Mouse (Mus musculus): Measurements from ENCODE around the gene Rbfox1. TPM values are rescaled to one million over a fixed set of nuclear protein-coding genes. Genes with fewer than 3 reads are reported as not detected.

Rbfox1 gene
- total and polyA plus RNA-seq, 3 experiments, result not detected

GRCm38 (mm10) chr16:5997651-5998050, 112.5 kb downstream of the Rbfox1 start:
- no peak overlapping the region for H3K4me3 ChIP-seq (ENCODE audit: control insufficient read depth in 1 of 2, insufficient read depth in 1 of 2, low read depth in 2 of 2, low read length in 2 of 2)
- no peaks in the 10 kb centered on the region for H3K4me1 ChIP-seq (ENCODE audit: control insufficient read depth in 1 of 2, insufficient read depth in 2 of 2, low read length in 2 of 2)
- no peak for TF ChIP-seq KAT2A (conservative IDR thresholded peaks at IDR 0.05; ENCODE audit: low read depth, low read length)
- no peak for TF ChIP-seq RCOR1 (IDR thresholded peaks at IDR 0.05; ENCODE audit: low read depth, low read length)
- no peak for TF ChIP-seq ETS1 (IDR thresholded peaks at IDR 0.05; ENCODE audit: low read depth, low read length)
- no peak for TF ChIP-seq MYC (IDR thresholded peaks at IDR 0.05; ENCODE audit: low read depth, low read length)
- TF ChIP-seq TBP (IDR thresholded peaks at IDR 0.05; ENCODE audit: low read depth, low read length), result no peak
- no peak for TF ChIP-seq ZC3H11A (IDR thresholded peaks at IDR 0.05; ENCODE audit: low read depth, low read length)
- no peak for TF ChIP-seq MYB (IDR thresholded peaks at IDR 0.05; ENCODE audit: low read depth, low read length)
- TF ChIP-seq USF2 (IDR thresholded peaks at IDR 0.05; ENCODE audit: borderline replicate concordance in 1 of 2, insufficient read depth in 1 of 2, low read depth in 1 of 2, low read length in 2 of 2), result no peak
- no peak for TF ChIP-seq GABPA (IDR thresholded peaks at IDR 0.05; ENCODE audit: low read depth, low read length)
- TF ChIP-seq ZNF384 (IDR thresholded peaks at IDR 0.05; ENCODE audit: low read depth, low read length), result no peak
- TF ChIP-seq GATA1 (IDR thresholded peaks at IDR 0.05; ENCODE audit: low read depth, low read length), result no peak
- TF ChIP-seq POLR2AphosphoS5 (IDR thresholded peaks at IDR 0.05; ENCODE audit: borderline replicate concordance, low read depth, low read length), result no peak
- TF ChIP-seq EP300 (IDR thresholded peaks at IDR 0.05; ENCODE audit: low read depth in 1 of 2, low read length in 2 of 2), result no peak
- no peak for TF ChIP-seq MEF2A (IDR thresholded peaks at IDR 0.05; ENCODE audit: extremely low read depth, insufficient replicate concordance, low read depth, low read length, poor library complexity, severe bottlenecking)
- no peak for TF ChIP-seq ELF1 (IDR thresholded peaks at IDR 0.05; ENCODE audit: low read depth, low read length)
- TF ChIP-seq SMC3 (IDR thresholded peaks at IDR 0.05; ENCODE audit: low read depth, low read length), result no peak
- TF ChIP-seq HCFC1 (IDR thresholded peaks at IDR 0.05; ENCODE audit: low read depth, low read length), result no peak
- TF ChIP-seq MAZ (IDR thresholded peaks at IDR 0.05; ENCODE audit: low read depth, low read length), result no peak
- TF ChIP-seq CTCF (IDR thresholded peaks at IDR 0.05 in 2 of 3, conservative IDR thresholded peaks at IDR 0.05 in 1 of 3; ENCODE audit: control insufficient read depth in 1 of 3, insufficient read depth in 1 of 3, low read depth in 2 of 3, low read length in 3 of 3, poor library complexity in 1 of 3, severe bottlenecking in 1 of 3), result no peak
- no peak for TF ChIP-seq UBTF (IDR thresholded peaks at IDR 0.05; ENCODE audit: borderline replicate concordance, insufficient read depth, low read depth, low read length)
- H3K27me3 ChIP-seq (ENCODE audit: control insufficient read depth in 1 of 2, insufficient read depth in 2 of 2, low read length in 2 of 2), result no peaks in the 10 kb centered on the region
- H3K9me3 ChIP-seq (replicated peaks; ENCODE audit: insufficient read depth, low read length), result no peaks in the 10 kb centered on the region
- no peak for DNase-seq (ENCODE audit: low read depth, low spot score)
- H3K9ac ChIP-seq (ENCODE audit: control insufficient read depth, low read depth, low read length, poor library complexity, severe bottlenecking), result no peak overlapping the region
- no peak overlapping the region for H3K27ac ChIP-seq (ENCODE audit: control insufficient read depth, low read depth, low read length)
- H3K79me2 ChIP-seq (ENCODE audit: control insufficient read depth, insufficient read depth, low read length, poor library complexity), result no peaks in the 10 kb centered on the region
- H3K36me3 ChIP-seq (ENCODE audit: control insufficient read depth in 1 of 2, insufficient read depth in 2 of 2, low read length in 2 of 2), result no peaks in the 10 kb centered on the region

DNA sequence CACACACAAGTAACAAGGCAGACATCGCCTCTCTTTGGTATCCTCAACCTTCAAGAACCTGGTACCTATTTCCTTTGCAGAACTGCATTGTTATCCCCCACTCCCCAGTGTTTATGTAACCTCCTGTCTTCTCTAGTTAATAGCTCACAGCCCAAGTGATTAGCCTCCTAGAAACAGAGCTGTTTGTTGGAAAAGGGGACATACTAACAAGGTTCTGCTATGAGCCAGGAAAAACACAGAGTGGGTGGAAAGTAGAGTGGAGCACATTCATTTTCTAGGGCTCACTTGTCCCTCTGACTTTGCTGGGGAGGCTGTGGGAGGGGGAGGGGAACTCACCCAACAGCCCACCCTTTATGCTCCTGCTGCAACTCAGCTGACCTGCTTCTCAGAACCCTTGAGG, 114.9 kb downstream of the Rbfox1 start:
- TF ChIP-seq MXI1 (IDR thresholded peaks at IDR 0.05; ENCODE audit: low read depth, low read length), result no peak
- TF ChIP-seq SMC3 (IDR thresholded peaks at IDR 0.05; ENCODE audit: low read depth, low read length), result no peak
- no peak for TF ChIP-seq NELFE (IDR thresholded peaks at IDR 0.05; ENCODE audit: low read depth, low read length)
- TF ChIP-seq ETS1 (IDR thresholded peaks at IDR 0.05; ENCODE audit: low read depth, low read length), result no peak
- no peak for TF ChIP-seq CTCF (IDR thresholded peaks at IDR 0.05 in 2 of 3, conservative IDR thresholded peaks at IDR 0.05 in 1 of 3; ENCODE audit: control insufficient read depth in 1 of 3, insufficient read depth in 1 of 3, low read depth in 2 of 3, low read length in 3 of 3, poor library complexity in 1 of 3, severe bottlenecking in 1 of 3)
- TF ChIP-seq POLR2AphosphoS2 (IDR thresholded peaks at IDR 0.05; ENCODE audit: low read length), result no peak
- no peak for TF ChIP-seq USF2 (IDR thresholded peaks at IDR 0.05; ENCODE audit: borderline replicate concordance in 1 of 2, insufficient read depth in 1 of 2, low read depth in 1 of 2, low read length in 2 of 2)
- TF ChIP-seq GABPA (IDR thresholded peaks at IDR 0.05; ENCODE audit: low read depth, low read length), result no peak
- no peak for TF ChIP-seq TBP (IDR thresholded peaks at IDR 0.05; ENCODE audit: low read depth, low read length)
- no peak for TF ChIP-seq MAFK (IDR thresholded peaks at IDR 0.05; ENCODE audit: borderline replicate concordance, low read depth, low read length)
- no peak for TF ChIP-seq CHD1 (IDR thresholded peaks at IDR 0.05; ENCODE audit: low read depth, low read length)
- no peak for TF ChIP-seq POLR2A (IDR thresholded peaks at IDR 0.05; ENCODE audit: control insufficient read depth in 1 of 2, insufficient read depth in 1 of 2, low read depth in 1 of 2, low read length in 2 of 2, poor library complexity in 1 of 2)
- Histone ChIP-seq H3K4me3 (ENCODE audit: control insufficient read depth in 1 of 2, insufficient read depth in 1 of 2, low read depth in 2 of 2, low read length in 2 of 2) (no peak overlapping the region), H3K27ac (ENCODE audit: control insufficient read depth, low read depth, low read length) (no peak overlapping the region), H3K27me3 (ENCODE audit: control insufficient read depth in 1 of 2, insufficient read depth in 2 of 2, low read length in 2 of 2) (no peaks in the 10 kb centered on the region), H3K36me3 (ENCODE audit: control insufficient read depth in 1 of 2, insufficient read depth in 2 of 2, low read length in 2 of 2) (no peaks in the 10 kb centered on the region), H3K9ac (ENCODE audit: control insufficient read depth, low read depth, low read length, poor library complexity, severe bottlenecking) (no peak overlapping the region), H3K9me3 (replicated peaks; ENCODE audit: insufficient read depth, low read length) (no peaks in the 10 kb centered on the region), H3K79me2 (ENCODE audit: control insufficient read depth, insufficient read depth, low read length, poor library complexity) (no peaks in the 10 kb centered on the region), H3K4me1 (ENCODE audit: control insufficient read depth in 1 of 2, insufficient read depth in 2 of 2, low read length in 2 of 2) (no peaks in the 10 kb centered on the region)
- no peak for DNase-seq (ENCODE audit: low read depth, low spot score)
